ENCODE assay signal across 8 mouse cellular contexts in genomic region chr11:116905741-116906456, GRCm38 (mm10). TPM values are rescaled to one million over a fixed set of nuclear protein-coding genes. Genes with fewer than 3 reads are reported as not detected.
A peak's percentile ranks its signal among the peaks of the same experiment; 100 is the strongest.
DNase-seq lines count a peak whose midpoint lies in the region; ATAC-seq and TF ChIP-seq lines count a peak whose summit lies in the region.

No protein-coding gene starts in this region.

- H3K27ac ChIP-seq in cortical plate, adult 2 months (ENCODE audit: insufficient read depth, low read length), result no peak overlapping the region
- H3K27ac ChIP-seq in intestine, postnatal 0 days (ENCODE audit: low read depth, low read length), result no peak overlapping the region
- no peak overlapping the region for H3K27ac ChIP-seq in liver, embryonic 16.5 days (ENCODE audit: low read length)

- no peak overlapping the region for H3K9ac ChIP-seq in intestine, postnatal 0 days (ENCODE audit: low read depth, low read length)
- H3K9ac ChIP-seq in liver, embryonic 16.5 days (ENCODE audit: low read depth, low read length), result no peak overlapping the region

- peak overlapping the region; percentile 61 for H3K4me2 ChIP-seq in intestine, postnatal 0 days (replicated peaks; ENCODE audit: low read depth)
- H3K4me2 ChIP-seq in liver, embryonic 16.5 days (ENCODE audit: low read depth, low read length), result peak overlapping the region; percentile 30

- peaks cover 4% of the 10 kb centered on the region; the same call in 1 of the 2 replicates for H3K27me3 ChIP-seq in intestine, postnatal 0 days (replicated peaks; ENCODE audit: control insufficient read depth, insufficient read depth, low read length)
- H3K27me3 ChIP-seq in liver, embryonic 16.5 days (ENCODE audit: control insufficient read depth, insufficient read depth, low read depth, low read length), result peaks cover 22% of the 10 kb centered on the region

- no peaks in the 10 kb centered on the region for H3K9me3 ChIP-seq in intestine, postnatal 0 days (ENCODE audit: control insufficient read depth)
- no peaks in the 10 kb centered on the region for H3K9me3 ChIP-seq in liver, embryonic 16.5 days (replicated peaks; ENCODE audit: control insufficient read depth, low read length)

- peak overlapping the region; percentile 14 for H3K4me3 ChIP-seq in cortical plate, adult 2 months (ENCODE audit: insufficient read depth, low read length)
- peak overlapping the region; percentile 32 for H3K4me3 ChIP-seq in intestine, postnatal 0 days (ENCODE audit: low read depth, low read length)
- H3K4me3 ChIP-seq in liver, embryonic 16.5 days (ENCODE audit: low read depth, low read length), result no peak overlapping the region

- intact Hi-C loops in left cerebral cortex, postnatal 14 days (cut with DNase I), result no loop called here

- no peak for TF ChIP-seq CTCF in cortical plate, adult 2 months (IDR thresholded peaks at IDR 0.05; ENCODE audit: extremely low read depth, insufficient read depth, low read length)
- no peak for TF ChIP-seq CTCF in intestine, postnatal 0 days (IDR thresholded peaks at IDR 0.05; ENCODE audit: low read depth)

- no peaks in the 10 kb centered on the region for H3K4me1 ChIP-seq in cortical plate, adult 2 months (ENCODE audit: control insufficient read depth, insufficient read depth, low read length)
- H3K4me1 ChIP-seq in intestine, postnatal 0 days (replicated peaks; ENCODE audit: control insufficient read depth, insufficient read depth, low read length), result no peaks in the 10 kb centered on the region
- H3K4me1 ChIP-seq in liver, embryonic 16.5 days (ENCODE audit: control insufficient read depth, low read depth, low read length), result no peaks in the 10 kb centered on the region; the same call in 1 of the 2 replicates

- WGBS in intestine, postnatal 0 days, result 4% methylated on average over 23 of the region's 23 CpGs
- WGBS in liver, embryonic 16.5 days (ENCODE audit: insufficient replicate concordance), result 5% methylated on average over 23 of the region's 23 CpGs

- DNase-seq in frontal cortex, postnatal 36 days (ENCODE audit: low spot score in 2 of 2), result no peak
- no peak for DNase-seq in left cerebral cortex, postnatal 14 days (ENCODE audit: low spot score in 2 of 2)
- no peak for DNase-seq in right cerebral cortex, postnatal 10 days (ENCODE audit: low spot score in 2 of 2)
- no peak for DNase-seq in urinary bladder, postnatal 10 days (ENCODE audit: low spot score)

- no peaks in the 10 kb centered on the region for H3K36me3 ChIP-seq in intestine, postnatal 0 days (ENCODE audit: control insufficient read depth, insufficient read depth)
- H3K36me3 ChIP-seq in liver, embryonic 16.5 days (ENCODE audit: control insufficient read depth, insufficient read depth), result no peaks in the 10 kb centered on the region

- ATAC-seq in frontal cortex, adult (ENCODE audit: low TSS enrichment), result peak; percentile 82
- no peak for ATAC-seq in intestine, postnatal 0 days
- no peak for ATAC-seq in liver, embryonic 16.5 days (ENCODE audit: low read depth)

- TF ChIP-seq POLR2A in cortical plate, adult 2 months (IDR thresholded peaks at IDR 0.05; ENCODE audit: extremely low read depth, insufficient read depth, low read length), result no peak

RNA-seq across cellular contexts. Expression of gene Mgat5b, which starts 12.8 kb away (rescaled TPM):
- polyA plus RNA-seq in cortical plate, adult 2 months (2012; rRNA removed), result 56.9 and 62.1 TPM in 2 replicates
- 0.25 and 0.48 TPM in 2 replicates for polyA plus RNA-seq in intestine, postnatal 0 days (2015; fragmentation: Nextera tagmentation; extraction: Ambion mirVana)
- 0.05 TPM in 1 of 2 replicates, not detected in the other for polyA plus RNA-seq in liver, embryonic 16.5 days (2015; fragmentation: Nextera tagmentation; extraction: Ambion mirVana)
- 10 to 100 TPM; 80.0 to 86.1 TPM for total RNA-seq in left cerebral cortex, postnatal 14 days (2021)

RNA-seq across cellular contexts. Expression of gene Srsf2, which starts 53.0 kb away (rescaled TPM):
- 275 and 286 TPM in 2 replicates for polyA plus RNA-seq in cortical plate, adult 2 months (2012; rRNA removed)
- polyA plus RNA-seq in intestine, postnatal 0 days (2015; fragmentation: Nextera tagmentation; extraction: Ambion mirVana), result 354 and 366 TPM in 2 replicates
- polyA plus RNA-seq in liver, embryonic 16.5 days (2015; fragmentation: Nextera tagmentation; extraction: Ambion mirVana), result 345 and 360 TPM in 2 replicates
- 100 to 1,000 TPM; 161 to 168 TPM for total RNA-seq in left cerebral cortex, postnatal 14 days (2021)

RNA-seq across cellular contexts. Expression of gene Mfsd11, which starts 53.7 kb away (rescaled TPM):
- polyA plus RNA-seq in cortical plate, adult 2 months (2012; rRNA removed), result 34.8 and 39.8 TPM in 2 replicates
- 100 and 109 TPM in 2 replicates for polyA plus RNA-seq in intestine, postnatal 0 days (2015; fragmentation: Nextera tagmentation; extraction: Ambion mirVana)
- 9.4 and 10.1 TPM in 2 replicates for polyA plus RNA-seq in liver, embryonic 16.5 days (2015; fragmentation: Nextera tagmentation; extraction: Ambion mirVana)
- 10 to 100 TPM; 36.9 to 45.9 TPM for total RNA-seq in left cerebral cortex, postnatal 14 days (2021)

Comparison
In these comparisons a context has a peak if more than half of its experiments do, and no peak if none do; other contexts are left out.
1. RNA of gene Mgat5b, which starts 12.8 kb away (polyA plus RNA-seq): 56.9 to 62.1 TPM in cortical plate, adult 2 months; 0.25 to 0.48 TPM in intestine, postnatal 0 days and 0.05 TPM in liver, embryonic 16.5 days; every median in the first group is over 10 times any median in the second.